Mouse (Mus musculus): Measurements from ENCODE around the gene Gtf2h4. TPM values are rescaled to one million over a fixed set of nuclear protein-coding genes. Genes with fewer than 3 reads are reported as not detected.

The Gtf2h4 gene
- polyA plus RNA-seq, 1 experiment: 28.7 TPM

GRCm38 (mm10) chr17:35685061-35685460 is 11.5 kb upstream of the Gtf2h4 start:
- no peak overlapping the region for H3K27ac ChIP-seq (ENCODE audit: insufficient read depth, low read length)
- H3K4me3 ChIP-seq (ENCODE audit: insufficient read depth, low read length): no peak overlapping the region
- no peak for TF ChIP-seq CTCF (IDR thresholded peaks at IDR 0.05; ENCODE audit: borderline replicate concordance, insufficient read depth, low read length)
- TF ChIP-seq POLR2A (IDR thresholded peaks at IDR 0.05; ENCODE audit: low read depth, low read length): no peak
- H3K4me1 ChIP-seq (ENCODE audit: control insufficient read depth, insufficient read depth, low read length): no peaks in the 10 kb centered on the region

- H3K4me3 ChIP-seq (ENCODE audit: insufficient read depth, low read length): no peak overlapping the region
- H3K4me1 ChIP-seq (ENCODE audit: control insufficient read depth, insufficient read depth, low read length): no peaks in the 10 kb centered on the region
- H3K27ac ChIP-seq (ENCODE audit: insufficient read depth, low read length): no peak overlapping the region
- no peak for TF ChIP-seq CTCF (IDR thresholded peaks at IDR 0.05; ENCODE audit: borderline replicate concordance, insufficient read depth, low read length)
- TF ChIP-seq POLR2A (IDR thresholded peaks at IDR 0.05; ENCODE audit: low read depth, low read length): no peak
These were observed 8.4 kb upstream of the Gtf2h4 start for GRCm38 (mm10) chr17:35681986-35682385.

GRCm38 (mm10) chr17:35680591-35680990 is 7.1 kb upstream of the Gtf2h4 start:
- Histone ChIP-seq H3K27ac (ENCODE audit: insufficient read depth, low read length) (no peak overlapping the region), H3K4me1 (ENCODE audit: control insufficient read depth, insufficient read depth, low read length) (no peaks in the 10 kb centered on the region), H3K4me3 (ENCODE audit: insufficient read depth, low read length) (no peak overlapping the region)
- TF ChIP-seq POLR2A (IDR thresholded peaks at IDR 0.05; ENCODE audit: low read depth, low read length) (no peak), CTCF (IDR thresholded peaks at IDR 0.05; ENCODE audit: borderline replicate concordance, insufficient read depth, low read length) (no peak)

- 0 out of 2 replicates have a peak overlapping the region, but pooled peaks have one; percentile 100 for H3K4me3 ChIP-seq (ENCODE audit: insufficient read depth, low read length)
- H3K4me1 ChIP-seq (ENCODE audit: control insufficient read depth, insufficient read depth, low read length): no peaks in the 10 kb centered on the region; the same call in 1 of the 2 replicates
- no peak overlapping the region for H3K27ac ChIP-seq (ENCODE audit: insufficient read depth, low read length)
- TF ChIP-seq POLR2A (IDR thresholded peaks at IDR 0.05; ENCODE audit: low read depth, low read length) (no peak; the same call in 1 of the 2 replicates), CTCF (IDR thresholded peaks at IDR 0.05; ENCODE audit: borderline replicate concordance, insufficient read depth, low read length) (no peak)
These were observed 1.0 kb downstream of the Gtf2h4 start for GRCm38 (mm10) chr17:35672527-35672926.

GRCm38 (mm10) chr17:35671846-35672245 is 1.7 kb downstream of the Gtf2h4 start:
- Histone ChIP-seq H3K27ac (ENCODE audit: insufficient read depth, low read length) (no peak overlapping the region), H3K4me1 (ENCODE audit: control insufficient read depth, insufficient read depth, low read length) (no peaks in the 10 kb centered on the region; the same call in 1 of the 2 replicates), H3K4me3 (ENCODE audit: insufficient read depth, low read length) (no peak overlapping the region)
- TF ChIP-seq POLR2A (IDR thresholded peaks at IDR 0.05; ENCODE audit: low read depth, low read length): no peak
- TF ChIP-seq CTCF (IDR thresholded peaks at IDR 0.05; ENCODE audit: borderline replicate concordance, insufficient read depth, low read length): no peak

- Histone ChIP-seq H3K27ac (ENCODE audit: insufficient read depth, low read length) (no peak overlapping the region), H3K4me3 (ENCODE audit: insufficient read depth, low read length) (no peak overlapping the region), H3K4me1 (ENCODE audit: control insufficient read depth, insufficient read depth, low read length) (no peaks in the 10 kb centered on the region; the same call in 1 of the 2 replicates)
- TF ChIP-seq POLR2A (IDR thresholded peaks at IDR 0.05; ENCODE audit: low read depth, low read length): no peak
- no peak for TF ChIP-seq CTCF (IDR thresholded peaks at IDR 0.05; ENCODE audit: borderline replicate concordance, insufficient read depth, low read length)
These were observed 3.8 kb downstream of the Gtf2h4 start for GRCm38 (mm10) chr17:35669731-35670130.

GRCm38 (mm10) chr17:35667334-35668065 is 6.0 kb downstream of the Gtf2h4 start, which contains the start of gene Vars2:
Gene Vars2 (minus strand): TSS chr17:35667592.
- H3K27ac ChIP-seq (ENCODE audit: insufficient read depth, low read length): peak within 1 kb of the TSS; percentile 60
- peak; percentile 76 for TF ChIP-seq POLR2A (IDR thresholded peaks at IDR 0.05; ENCODE audit: low read depth, low read length)
- no peak for TF ChIP-seq CTCF (IDR thresholded peaks at IDR 0.05; ENCODE audit: borderline replicate concordance, insufficient read depth, low read length)

GRCm38 (mm10) chr17:35666851-35667256 is 6.7 kb downstream of the Gtf2h4 start:
- no peaks in the 10 kb centered on the region for H3K4me1 ChIP-seq (ENCODE audit: control insufficient read depth, insufficient read depth, low read length)
- TF ChIP-seq CTCF (IDR thresholded peaks at IDR 0.05; ENCODE audit: borderline replicate concordance, insufficient read depth, low read length) (no peak), POLR2A (IDR thresholded peaks at IDR 0.05; ENCODE audit: low read depth, low read length) (no peak)
- H3K27ac ChIP-seq (ENCODE audit: insufficient read depth, low read length): peak overlapping the region; percentile 39
- H3K4me3 ChIP-seq (ENCODE audit: insufficient read depth, low read length): peak overlapping the region; percentile 60

More at GRCm38 (mm10) chr17:35667334-35668065, 6.0 kb downstream of the Gtf2h4 start, which contains the start of gene Vars2:
- peak within 1 kb of the TSS; percentile 60 for H3K4me3 ChIP-seq (ENCODE audit: insufficient read depth, low read length)
- no peaks in the 10 kb centered on the region for H3K4me1 ChIP-seq (ENCODE audit: control insufficient read depth, insufficient read depth, low read length)

GRCm38 (mm10) chr17:35665957-35666515 is 7.5 kb downstream of the Gtf2h4 start:
- TF ChIP-seq POLR2A (IDR thresholded peaks at IDR 0.05; ENCODE audit: low read depth, low read length) (no peak), CTCF (IDR thresholded peaks at IDR 0.05; ENCODE audit: borderline replicate concordance, insufficient read depth, low read length) (peak; percentile 77; the same call in 1 of the 2 replicates)
- H3K4me1 ChIP-seq (ENCODE audit: control insufficient read depth, insufficient read depth, low read length): no peaks in the 10 kb centered on the region

GRCm38 (mm10) chr17:35653086-35653485 is 20.5 kb downstream of the Gtf2h4 start:
- H3K4me3 ChIP-seq (ENCODE audit: insufficient read depth, low read length): no peak overlapping the region
- H3K27ac ChIP-seq (ENCODE audit: insufficient read depth, low read length): no peak overlapping the region
- TF ChIP-seq POLR2A (IDR thresholded peaks at IDR 0.05; ENCODE audit: low read depth, low read length) (no peak), CTCF (IDR thresholded peaks at IDR 0.05; ENCODE audit: borderline replicate concordance, insufficient read depth, low read length) (no peak)
- 0 out of 2 replicates have a peak, but pooled peaks cover 2% of the 10 kb centered on the region for H3K4me1 ChIP-seq (ENCODE audit: control insufficient read depth, insufficient read depth, low read length)

More at GRCm38 (mm10) chr17:35665957-35666515, 7.5 kb downstream of the Gtf2h4 start:
- Histone ChIP-seq H3K27ac (ENCODE audit: insufficient read depth, low read length) (no peak overlapping the region), H3K4me3 (ENCODE audit: insufficient read depth, low read length) (no peak overlapping the region)
